Mouse (Mus musculus): ENCODE measurements around the gene Lrrc72. TPM values are rescaled to one million over a fixed set of nuclear protein-coding genes. Genes with fewer than 3 reads are reported as not detected.

The Lrrc72 gene
- polyA plus RNA-seq, 1 experiment from 2014 or later, result not detected

GRCm38 (mm10) chr12:36187081-36187480 is 66.1 kb downstream of the Lrrc72 start:
- ATAC-seq (ENCODE audit: low read depth), result no peak
- H3K4me2 ChIP-seq, result no peak overlapping the region
- no peaks in the 10 kb centered on the region for H3K9me3 ChIP-seq (replicated peaks)
- H3K4me3 ChIP-seq (replicated peaks), result no peak overlapping the region
- H3K27ac ChIP-seq, result no peak overlapping the region
- no peak overlapping the region for H3K9ac ChIP-seq
- no peaks in the 10 kb centered on the region for H3K4me1 ChIP-seq (replicated peaks)
- 58% methylated on average over 6 of the region's 6 CpGs for WGBS (ENCODE audit: insufficient replicate concordance)
- H3K36me3 ChIP-seq, result peaks cover 53% of the 10 kb centered on the region
- no peak for DNase-seq
- H3K27me3 ChIP-seq, result no peaks in the 10 kb centered on the region

- Histone ChIP-seq H3K4me2 (no peak overlapping the region), H3K9ac (no peak overlapping the region), H3K36me3 (peaks cover 38% of the 10 kb centered on the region), H3K4me1 (replicated peaks) (no peaks in the 10 kb centered on the region), H3K4me3 (replicated peaks) (no peak overlapping the region), H3K27me3 (no peaks in the 10 kb centered on the region), H3K27ac (no peak overlapping the region; the same call in 1 of the 2 replicates), H3K9me3 (replicated peaks) (no peaks in the 10 kb centered on the region)
- 78% methylated on average over 6 of the region's 6 CpGs for WGBS (ENCODE audit: insufficient replicate concordance)
- ATAC-seq (ENCODE audit: low read depth) (peak; percentile 29), DNase-seq (no peak)
Measured at GRCm38 (mm10) chr12:36182570-36182969, 70.6 kb downstream of the Lrrc72 start.

DNA sequence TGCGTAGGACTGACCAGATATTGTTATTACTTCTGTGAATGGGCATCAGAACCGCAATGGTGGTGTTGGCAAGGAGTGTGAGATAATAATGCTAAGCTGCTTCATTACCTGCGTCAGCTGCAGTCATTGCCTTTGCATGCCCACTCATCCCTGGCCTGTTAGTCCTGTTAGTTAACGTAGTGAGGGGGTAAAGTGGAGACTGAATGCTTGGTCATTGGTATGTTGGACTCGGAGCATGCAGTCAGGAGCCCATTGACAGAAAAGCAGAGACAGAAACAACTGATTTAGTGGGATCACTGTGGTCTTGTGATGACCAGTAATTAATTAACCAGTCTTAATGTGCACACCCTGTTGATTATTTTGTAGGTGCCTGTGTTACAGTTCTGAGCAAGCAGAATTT is 76.0 kb downstream of the Lrrc72 start:
- Histone ChIP-seq H3K9me3 (replicated peaks) (no peaks in the 10 kb centered on the region), H3K27ac (no peak overlapping the region), H3K4me2 (no peak overlapping the region), H3K9ac (no peak overlapping the region), H3K4me3 (replicated peaks) (no peak overlapping the region), H3K4me1 (replicated peaks) (no peaks in the 10 kb centered on the region), H3K27me3 (no peaks in the 10 kb centered on the region), H3K36me3 (peaks cover 39% of the 10 kb centered on the region; the same call in 1 of the 2 replicates)
- 80% methylated on average over 5 of the region's 5 CpGs for WGBS (ENCODE audit: insufficient replicate concordance)
- ATAC-seq (ENCODE audit: low read depth), result no peak
- no peak for DNase-seq

DNA sequence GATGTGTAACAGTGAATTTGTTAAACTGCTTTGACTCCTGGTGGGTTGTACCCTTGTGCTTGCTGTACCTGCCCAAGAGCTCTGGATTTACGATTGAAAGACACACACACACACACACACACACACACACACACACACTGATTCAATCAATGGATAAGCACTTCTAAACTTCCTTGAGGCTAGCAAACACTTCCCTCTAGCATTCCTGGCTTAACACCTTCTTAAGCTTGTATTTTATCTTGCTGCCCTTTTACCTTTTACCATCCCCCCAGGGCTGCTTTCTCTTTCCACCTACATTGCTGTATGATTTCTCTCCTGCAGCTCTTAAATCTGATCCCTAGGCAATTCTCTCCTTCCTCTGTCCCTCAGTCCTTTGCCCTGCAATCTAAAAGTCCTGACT is 87.9 kb downstream of the Lrrc72 start:
- Histone ChIP-seq H3K36me3 (peaks cover 6% of the 10 kb centered on the region), H3K27ac (no peak overlapping the region), H3K9me3 (replicated peaks) (no peaks in the 10 kb centered on the region), H3K27me3 (no peaks in the 10 kb centered on the region), H3K4me2 (no peak overlapping the region), H3K4me1 (replicated peaks) (peaks cover 30% of the 10 kb centered on the region), H3K9ac (no peak overlapping the region), H3K4me3 (replicated peaks) (no peak overlapping the region)
- ATAC-seq (ENCODE audit: low read depth) (no peak), DNase-seq (no peak)
- WGBS (ENCODE audit: insufficient replicate concordance), result 50% methylated on average over 1 of the region's 1 CpGs

DNA sequence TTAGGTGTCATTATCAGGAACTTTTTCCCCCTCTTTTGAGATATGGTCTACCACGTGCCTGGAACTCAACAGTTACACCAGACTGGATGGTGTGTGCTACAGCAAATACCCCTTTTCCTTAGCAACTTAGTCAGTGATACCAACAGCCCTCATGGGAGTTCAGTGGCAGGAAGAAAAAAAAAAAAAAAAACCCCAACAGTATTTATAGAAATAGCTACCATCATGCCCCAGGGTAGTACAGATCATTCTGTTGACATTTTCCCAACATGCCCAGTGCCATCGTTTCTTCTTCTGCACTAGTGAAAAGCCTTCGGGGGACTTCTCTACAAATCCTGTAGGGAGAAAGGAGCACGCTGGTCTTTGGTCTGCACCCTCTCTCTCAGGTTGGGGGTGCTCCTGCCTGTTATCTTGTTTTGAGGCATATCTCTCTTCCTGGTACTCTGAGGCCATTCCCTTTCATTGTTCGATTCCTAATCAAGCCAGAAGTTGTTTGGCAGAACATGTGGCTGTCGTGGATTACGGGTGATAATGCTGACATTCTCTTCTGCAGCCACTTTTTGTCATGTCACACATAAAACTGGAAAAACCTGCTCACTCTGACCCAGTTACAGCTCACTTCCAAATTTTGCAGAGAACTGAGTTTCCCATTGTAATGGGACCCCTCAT is 88.9 kb downstream of the Lrrc72 start:
- H3K9ac ChIP-seq, result no peak overlapping the region
- no peaks in the 10 kb centered on the region for H3K27me3 ChIP-seq
- H3K36me3 ChIP-seq, result peaks cover 6% of the 10 kb centered on the region; the same call in 1 of the 2 replicates
- H3K27ac ChIP-seq, result peak overlapping the region; percentile 10; the same call in 1 of the 2 replicates
- no peak overlapping the region for H3K4me3 ChIP-seq (replicated peaks)
- DNase-seq (peak; percentile 17), ATAC-seq (ENCODE audit: low read depth) (peak; percentile 81)
- H3K9me3 ChIP-seq (replicated peaks), result no peaks in the 10 kb centered on the region
- 19% methylated on average over 7 of the region's 7 CpGs for WGBS (ENCODE audit: insufficient replicate concordance)
- peaks cover 30% of the 10 kb centered on the region for H3K4me1 ChIP-seq (replicated peaks)
- H3K4me2 ChIP-seq, result peak overlapping the region; percentile 32; the same call in 1 of the 2 replicates

Other genes with a start within 250 kb of the Lrrc72 start
- 21.8 and 25.8 TPM in 2 replicates for gene Tspan13, start 210.9 kb downstream of the Lrrc72 start, polyA plus RNA-seq (2015; fragmentation: Nextera tagmentation; extraction: Ambion mirVana)
- gene Ankmy2, start 96.3 kb downstream of the Lrrc72 start, polyA plus RNA-seq (2015; fragmentation: Nextera tagmentation; extraction: Ambion mirVana), result 11.3 and 13.5 TPM in 2 replicates
- 76.7 and 93.1 TPM in 2 replicates for gene Bzw2, start 95.3 kb downstream of the Lrrc72 start, polyA plus RNA-seq (2015; fragmentation: Nextera tagmentation; extraction: Ambion mirVana)
- gene Sostdc1, start 60.7 kb upstream of the Lrrc72 start, polyA plus RNA-seq (2015; fragmentation: Nextera tagmentation; extraction: Ambion mirVana), result 0.10 and 0.12 TPM in 2 replicates
- gene Ispd, start 128.1 kb upstream of the Lrrc72 start, polyA plus RNA-seq (2015; fragmentation: Nextera tagmentation; extraction: Ambion mirVana), result 2.0 and 2.4 TPM in 2 replicates
- gene D630036H23Rik, start 128.8 kb upstream of the Lrrc72 start, polyA plus RNA-seq (2015; fragmentation: Nextera tagmentation; extraction: Ambion mirVana), result 0.24 and 0.35 TPM in 2 replicates

Measured in liver, embryonic 13.5 days (tissue).